Mouse (Mus musculus) myocyte (in vitro differentiated cells): ENCODE measurements at regions not wholly inside any gene's neighbourhood (a gene's known extent, or its start where the extent isn't known, plus 50 kb on each side); places are given as distances from the start of the nearest gene placed in this dataset.

ENCODE experiments used
- H3K27me3 ChIP-seq: one replicate; pipeline ENCODE4 v1.6.1; 2011; ENCODE audit not compliant: control insufficient read depth, insufficient read depth, insufficient read length
- H3K36me3 ChIP-seq: one replicate; pipeline ENCODE4 v1.6.1; 2011; ENCODE audit not compliant: control insufficient read depth, insufficient read depth
- H3K4me2 ChIP-seq: one replicate; pipeline ENCODE4 v1.6.1; 2011; ENCODE audit warnings: low read depth, control low read depth
- H3K4me3 ChIP-seq: one replicate; pipeline ENCODE4 v1.5.1; 2011; ENCODE audit warnings: mild to moderate bottlenecking, control low read depth, moderate library complexity
- H3K79me2 ChIP-seq: one replicate; pipeline ENCODE4 v1.6.1; 2011; ENCODE audit not compliant: control insufficient read depth, insufficient read depth
- H3ac ChIP-seq: one replicate; pipeline ENCODE4 v1.6.1; 2011; ENCODE audit not compliant: control insufficient read depth, insufficient read length
- CEBPB ChIP-seq: IDR thresholded peaks from 2 replicates; pipeline ENCODE4 v1.6.1; 2011; ENCODE audit warnings: mild to moderate bottlenecking, moderate library complexity; ENCODE audit not compliant: poor library complexity, insufficient read depth, severe bottlenecking
- E2F4 ChIP-seq: IDR thresholded peaks from one replicate; pipeline ENCODE4 v1.6.1; 2011; ENCODE audit warnings: mild to moderate bottlenecking, control low read depth, moderate library complexity; ENCODE audit not compliant: insufficient read depth
- MAX ChIP-seq: IDR thresholded peaks from one replicate; pipeline ENCODE4 v1.6.1; 2011; ENCODE audit warnings: low read depth, mild to moderate bottlenecking, control low read depth
- MYOD1 ChIP-seq, 3 experiments: IDR thresholded peaks; one replicate each; pipeline ENCODE4 v1.6.1; 2011; ENCODE audit warnings: control low read depth in 2 of 3, low read depth in 2 of 3, mild to moderate bottlenecking in 2 of 3, moderate library complexity in 1 of 3; ENCODE audit not compliant: insufficient read length in 2 of 3, control insufficient read depth in 1 of 3
- MYOG ChIP-seq, 3 experiments: IDR thresholded peaks; one replicate each; pipeline ENCODE4 v1.6.1; 2011; ENCODE audit warnings: control low read depth in 2 of 3, low read depth in 2 of 3, mild to moderate bottlenecking in 2 of 3; ENCODE audit not compliant: insufficient read length in 2 of 3, control insufficient read depth in 1 of 3, insufficient read depth in 1 of 3
- POLR2A ChIP-seq: IDR thresholded peaks from one replicate; pipeline ENCODE4 v1.6.1; 2011; ENCODE audit warnings: low read depth, mild to moderate bottlenecking, control low read depth, moderate library complexity; ENCODE audit not compliant: insufficient read length
- POLR2AphosphoS2 ChIP-seq: IDR thresholded peaks from one replicate; pipeline ENCODE4 v1.6.1; 2011; ENCODE audit warnings: low read depth, control low read depth; ENCODE audit not compliant: insufficient read length
- REST ChIP-seq: IDR thresholded peaks from one replicate; pipeline ENCODE4 v1.6.1; 2011; ENCODE audit warnings: mild to moderate bottlenecking, control low read depth, moderate library complexity; ENCODE audit not compliant: insufficient read depth, insufficient read length
- SRF ChIP-seq: IDR thresholded peaks from one replicate; pipeline ENCODE4 v1.6.1; 2011; ENCODE audit warnings: low read depth; ENCODE audit not compliant: control insufficient read depth, insufficient read length
- TCF12 ChIP-seq: IDR thresholded peaks from one replicate; pipeline ENCODE4 v1.6.1; 2011; ENCODE audit warnings: mild to moderate bottlenecking, control low read depth; ENCODE audit not compliant: poor library complexity, insufficient read depth, severe bottlenecking
- TCF3 ChIP-seq: IDR thresholded peaks from one replicate; pipeline ENCODE4 v1.6.1; 2011; ENCODE audit warnings: low read depth, control low read depth; ENCODE audit not compliant: insufficient read length
- USF1 ChIP-seq: IDR thresholded peaks from one replicate; pipeline ENCODE4 v1.6.1; 2011; ENCODE audit warnings: low read depth, mild to moderate bottlenecking, control low read depth, moderate library complexity

DNA sequence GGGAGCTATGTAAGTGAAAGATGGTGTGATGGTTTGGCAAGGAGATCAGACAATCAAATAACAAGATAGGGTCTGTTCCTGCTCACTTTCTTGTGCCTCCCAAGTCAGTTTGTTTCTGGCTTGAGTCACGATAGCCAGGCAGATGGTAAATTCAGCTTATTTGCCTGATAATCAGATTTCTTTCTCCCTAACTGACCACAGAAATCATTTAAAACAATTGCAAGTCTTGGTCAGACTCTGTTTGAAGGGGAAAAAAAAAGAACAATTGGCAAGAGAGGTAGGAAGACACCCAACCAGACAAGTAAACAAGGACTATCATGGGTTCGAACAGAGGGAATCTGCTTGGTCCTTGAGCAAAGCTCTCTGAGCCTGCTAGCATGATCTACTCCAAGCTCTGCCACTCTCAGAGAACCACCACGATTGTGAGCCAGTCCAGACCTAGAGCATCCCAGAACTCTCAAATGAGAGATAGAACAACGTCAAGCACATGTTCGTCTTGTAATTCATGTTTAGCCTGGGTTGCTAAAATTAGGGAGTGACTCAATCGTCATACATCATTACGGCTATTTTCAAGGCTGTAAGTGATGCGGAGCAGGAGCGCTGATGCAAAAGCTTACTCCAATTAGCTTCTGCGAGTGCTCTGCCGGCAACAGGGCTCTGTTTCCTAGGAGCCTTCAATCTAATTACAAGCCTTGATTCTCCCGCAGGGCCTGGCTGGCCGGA, 699.3 kb upstream of the Cited2 start:
- Histone ChIP-seq H3K27me3 (no peaks in the 10 kb centered on the region), H3ac (no peak overlapping the region), H3K4me2 (no peak overlapping the region), H3K4me3 (no peak overlapping the region), H3K79me2 (no peaks in the 10 kb centered on the region), H3K36me3 (no peaks in the 10 kb centered on the region)
- no peak for TF ChIP-seq MAX
- TF ChIP-seq MYOD1 (IDR thresholded peaks at IDR 0.05; ENCODE audit: control insufficient read depth in 1 of 3, insufficient read length in 2 of 3, low read depth in 2 of 3): no peak
- TF ChIP-seq POLR2A: no peak
- TF ChIP-seq CEBPB: no peak
- no peak for TF ChIP-seq TCF3
- TF ChIP-seq E2F4: no peak
- TF ChIP-seq REST: no peak
- TF ChIP-seq SRF: no peak
- TF ChIP-seq TCF12: no peak

DNA sequence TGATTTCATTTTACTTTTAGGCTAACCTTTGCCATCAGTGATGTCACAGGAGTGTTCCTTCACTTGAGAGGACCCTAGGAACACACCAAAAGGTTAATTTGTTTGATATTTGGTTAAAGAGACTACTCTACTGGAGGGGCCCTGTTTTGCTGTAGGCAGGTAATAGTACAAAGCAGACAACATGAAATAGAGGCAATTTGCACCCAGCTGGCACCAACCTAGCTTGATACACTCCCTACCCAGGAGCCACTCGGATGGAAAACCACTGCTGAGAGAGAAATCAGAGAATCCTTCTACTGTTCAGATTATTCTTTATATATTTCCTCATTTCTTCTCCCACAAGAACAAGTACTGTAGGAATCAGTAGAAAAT, 698.7 kb upstream of the Cited2 start:
- Histone ChIP-seq H3K4me2 (no peak overlapping the region), H3ac (no peak overlapping the region), H3K79me2 (no peaks in the 10 kb centered on the region), H3K4me3 (no peak overlapping the region), H3K27me3 (no peaks in the 10 kb centered on the region), H3K36me3 (no peaks in the 10 kb centered on the region)
- TF ChIP-seq REST (no peak), E2F4 (no peak), USF1 (no peak), MYOG (IDR thresholded peaks at IDR 0.05; ENCODE audit: control insufficient read depth in 1 of 3, insufficient read depth in 1 of 3, insufficient read length in 2 of 3, low read depth in 2 of 3) (no peak), POLR2A (no peak), TCF12 (no peak), MAX (no peak), TCF3 (no peak), POLR2AphosphoS2 (no peak), SRF (no peak), MYOD1 (IDR thresholded peaks at IDR 0.05; ENCODE audit: control insufficient read depth in 1 of 3, insufficient read length in 2 of 3, low read depth in 2 of 3) (no peak), CEBPB (no peak)

- Histone ChIP-seq H3K4me3 (no peak overlapping the region), H3ac (no peak overlapping the region), H3K4me2 (peak overlapping the region; percentile 60), H3K36me3 (no peaks in the 10 kb centered on the region), H3K27me3 (no peaks in the 10 kb centered on the region), H3K79me2 (no peaks in the 10 kb centered on the region)
- peak; percentile 99 for TF ChIP-seq CEBPB
- no peak for TF ChIP-seq MYOG (IDR thresholded peaks at IDR 0.05; ENCODE audit: control insufficient read depth in 1 of 3, insufficient read depth in 1 of 3, insufficient read length in 2 of 3, low read depth in 2 of 3)
These were observed 687.9 kb upstream of the Cited2 start for GRCm38 (mm10) chr10:17034892-17035775.

DNA sequence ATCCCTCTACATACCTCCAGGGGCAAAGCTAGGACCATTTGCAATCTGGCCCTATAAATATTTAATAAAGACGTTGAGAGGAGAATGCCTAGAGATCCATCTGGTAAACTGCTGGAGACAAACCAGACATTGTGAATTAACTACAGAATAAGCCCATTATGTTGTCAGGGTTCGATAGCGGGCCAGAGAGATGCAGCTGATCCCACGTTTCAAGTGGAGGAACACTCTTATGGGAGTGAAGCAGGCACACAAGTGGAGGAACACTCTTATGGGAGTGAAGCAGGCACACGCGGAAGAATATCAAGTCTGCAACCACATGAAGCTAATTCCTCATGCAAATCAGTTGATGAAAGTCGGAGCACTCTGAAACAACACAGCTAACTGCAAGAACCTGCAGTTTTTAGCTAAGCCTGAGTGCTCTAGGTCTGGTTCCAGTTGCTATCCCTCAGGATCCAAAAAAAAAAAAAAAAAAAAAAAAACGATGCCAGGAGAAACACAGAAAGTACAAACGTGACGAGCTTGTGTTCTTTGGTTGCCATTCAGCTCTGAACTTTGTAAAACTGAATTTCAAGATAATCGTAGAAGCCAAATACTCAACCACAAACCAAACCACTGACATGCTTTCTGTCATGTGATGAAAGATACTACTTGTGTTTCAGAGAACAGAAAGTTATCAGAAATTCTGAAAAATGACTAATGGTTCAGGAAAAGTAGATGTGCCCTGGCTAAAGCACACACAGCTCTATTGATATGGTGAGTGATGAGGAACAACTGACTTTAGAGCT, 684.6 kb upstream of the Cited2 start:
- TF ChIP-seq MYOG (IDR thresholded peaks at IDR 0.05; ENCODE audit: control insufficient read depth in 1 of 3, insufficient read depth in 1 of 3, insufficient read length in 2 of 3, low read depth in 2 of 3): no peak
- peak; percentile 74 for TF ChIP-seq USF1
- H3K36me3 ChIP-seq: no peaks in the 10 kb centered on the region
- H3ac ChIP-seq: no peak overlapping the region
- no peak overlapping the region for H3K4me3 ChIP-seq
- peak overlapping the region; percentile 3 for H3K4me2 ChIP-seq
- no peaks in the 10 kb centered on the region for H3K79me2 ChIP-seq
- no peaks in the 10 kb centered on the region for H3K27me3 ChIP-seq

DNA sequence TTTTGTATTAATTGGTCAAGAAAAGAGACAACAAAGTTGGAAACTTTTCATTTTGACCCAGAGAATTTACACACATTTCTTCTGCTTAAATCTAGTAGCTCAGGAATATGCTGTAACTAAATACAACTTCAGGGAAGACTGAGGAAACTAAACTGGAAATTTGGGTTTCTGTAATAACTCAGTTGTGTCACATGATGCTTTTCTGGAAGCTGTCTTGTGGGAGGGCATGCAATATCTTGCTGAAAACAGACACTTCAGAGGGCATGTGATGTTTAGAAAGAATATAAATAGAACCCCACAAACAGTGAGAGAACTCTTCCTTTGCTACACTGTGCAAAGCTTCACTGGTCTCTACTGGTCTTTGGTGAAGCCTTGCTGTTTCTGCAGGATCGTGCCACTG, 680.9 kb upstream of the Cited2 start:
- no peak overlapping the region for H3ac ChIP-seq
- TF ChIP-seq USF1 (peak; percentile 85), MAX (no peak)
- H3K4me3 ChIP-seq: no peak overlapping the region
- H3K79me2 ChIP-seq: no peaks in the 10 kb centered on the region
- no peaks in the 10 kb centered on the region for H3K27me3 ChIP-seq
- no peaks in the 10 kb centered on the region for H3K36me3 ChIP-seq
- peak overlapping the region; percentile 66 for H3K4me2 ChIP-seq
